Mouse (Mus musculus) embryonic facial prominence, embryonic 10.5 days (tissue): ENCODE measurements around the gene Fam198b. TPM values are rescaled to one million over a fixed set of nuclear protein-coding genes. Genes with fewer than 3 reads are reported as not detected.
"Not testable (repeated sequence)": the region's sequence is repeated elsewhere in the genome, so short reads cannot be mapped to it uniquely, and the experiment has no call there.

ENCODE experiments used
- DNase-seq: peaks from one replicate; pipeline ENCODE4 v3.0.0-alpha.2; 2017; ENCODE audit warnings: low spot score
- H3K27ac ChIP-seq: fragments of 300-500 bp; sonication (generic); replicated peaks from 2 replicates; pipeline ENCODE4 v1.5.1; 2016; ENCODE audit warnings: mild to moderate bottlenecking
- H3K27me3 ChIP-seq: fragments of 300-500 bp; sonication (generic); replicated peaks from 2 replicates; pipeline ENCODE4 v1.6.1; 2016; ENCODE audit warnings: low read depth, mild to moderate bottlenecking; ENCODE audit not compliant: poor library complexity, severe bottlenecking
- H3K36me3 ChIP-seq: fragments of 300-500 bp; sonication (generic); replicated peaks from 2 replicates; pipeline ENCODE4 v1.6.1; 2016; ENCODE audit warnings: mild to moderate bottlenecking, moderate library complexity
- H3K4me1 ChIP-seq: fragments of 300-500 bp; sonication (generic); 2 replicates; pipeline ENCODE4 v1.6.1; 2016
- H3K4me3 ChIP-seq: fragments of 300-500 bp; sonication (generic); 2 replicates; pipeline ENCODE4 v1.5.1; 2016; ENCODE audit warnings: mild to moderate bottlenecking, moderate library complexity
- H3K9me3 ChIP-seq: fragments of 300-500 bp; sonication (generic); 2 replicates; pipeline ENCODE4 v1.6.1; 2016; ENCODE audit warnings: mild to moderate bottlenecking
- WGBS: fragments of 180-500 bp; shearing (Covaris S2); methylation state at CpG from one replicate; pipeline ENCODE4 v1.1.7; 2016; 5-methylcytosine and 5-hydroxymethylcytosine counted together
- polyA plus RNA-seq: library from polyadenylated mRNA; unstranded; fragments of >200 nt; fragmentation: Nextera tagmentation; extraction: Ambion mirVana; gene quantifications from 2 replicates; pipeline ENCODE4 v1.2.1, GENCODE M21; 2016

The Fam198b gene
- polyA plus RNA-seq, 1 experiment from 2014 or later = 2.5 TPM

DNA sequence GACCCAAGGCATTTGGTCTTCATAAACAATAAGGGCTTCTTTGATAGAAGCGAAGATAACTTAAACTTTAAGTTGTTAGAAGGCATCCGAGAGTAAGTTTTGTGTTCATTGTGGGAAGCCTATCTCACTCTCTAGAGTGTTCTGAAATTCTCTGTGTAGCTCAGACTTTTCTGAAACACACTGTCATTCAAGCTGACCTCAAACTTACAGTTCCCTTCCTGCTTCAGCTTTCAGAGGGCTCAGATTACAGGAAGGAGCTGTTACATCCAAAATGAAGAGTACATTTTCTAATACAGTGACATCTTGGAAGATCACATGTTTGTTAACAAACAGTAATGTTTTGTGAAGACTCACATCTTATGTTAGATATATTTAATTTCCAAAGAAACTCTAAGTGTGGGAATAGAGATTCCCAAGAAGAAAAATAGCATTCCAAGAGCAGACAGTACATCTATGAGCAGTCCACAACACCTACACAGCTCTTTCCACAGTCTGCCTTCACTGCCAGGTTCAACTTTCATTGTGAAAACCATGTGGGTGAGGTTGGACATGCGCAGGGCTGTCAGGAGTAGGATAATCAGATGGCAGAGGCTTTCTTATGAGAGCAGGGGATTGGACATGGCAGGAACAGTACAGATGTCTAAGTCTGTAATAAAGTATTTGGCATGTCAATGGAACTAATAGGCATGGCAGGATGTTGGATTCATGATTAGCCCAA, 52.6 kb downstream of the Fam198b start:
- no peaks in the 10 kb centered on the region for H3K9me3 ChIP-seq
- H3K4me3 ChIP-seq = no peak overlapping the region
- no peak for DNase-seq
- 69% methylated on average over 3 of the region's 3 CpGs for WGBS
- H3K36me3 ChIP-seq = no peaks in the 10 kb centered on the region
- peaks cover 15% of the 10 kb centered on the region for H3K4me1 ChIP-seq
- H3K27me3 ChIP-seq = no peaks in the 10 kb centered on the region
- H3K27ac ChIP-seq = no peak overlapping the region

GRCm38 (mm10) chr3:79947736-79948135, 63.4 kb downstream of the Fam198b start:
- no peaks in the 10 kb centered on the region for H3K36me3 ChIP-seq
- H3K9me3 ChIP-seq = no peaks in the 10 kb centered on the region
- no peak overlapping the region for H3K4me3 ChIP-seq
- no peak overlapping the region for H3K27ac ChIP-seq
- DNase-seq = no peak
- H3K27me3 ChIP-seq = no peaks in the 10 kb centered on the region
- 67% methylated on average over 1 of the region's 1 CpGs for WGBS
- no peaks in the 10 kb centered on the region for H3K4me1 ChIP-seq

DNA sequence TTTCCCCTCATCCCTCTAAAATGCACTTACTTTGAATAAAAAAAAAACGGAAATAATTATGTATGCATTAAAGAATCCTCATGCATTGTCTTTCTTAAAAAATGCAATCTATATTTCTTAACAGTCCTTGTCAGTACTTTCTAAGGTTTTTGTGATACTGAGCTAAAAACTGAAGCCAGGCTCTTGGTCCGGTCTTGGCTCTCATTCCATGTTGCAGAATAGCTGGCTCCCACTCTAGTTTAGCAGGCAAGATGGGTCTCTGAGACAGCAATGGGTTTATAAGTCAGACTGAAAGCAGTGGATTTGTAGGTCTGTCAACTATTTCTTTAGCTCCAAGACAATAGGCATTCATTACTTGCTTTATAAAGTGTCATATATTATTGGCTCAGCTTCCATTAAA, 63.8 kb downstream of the Fam198b start:
- DNase-seq = no peak

DNA sequence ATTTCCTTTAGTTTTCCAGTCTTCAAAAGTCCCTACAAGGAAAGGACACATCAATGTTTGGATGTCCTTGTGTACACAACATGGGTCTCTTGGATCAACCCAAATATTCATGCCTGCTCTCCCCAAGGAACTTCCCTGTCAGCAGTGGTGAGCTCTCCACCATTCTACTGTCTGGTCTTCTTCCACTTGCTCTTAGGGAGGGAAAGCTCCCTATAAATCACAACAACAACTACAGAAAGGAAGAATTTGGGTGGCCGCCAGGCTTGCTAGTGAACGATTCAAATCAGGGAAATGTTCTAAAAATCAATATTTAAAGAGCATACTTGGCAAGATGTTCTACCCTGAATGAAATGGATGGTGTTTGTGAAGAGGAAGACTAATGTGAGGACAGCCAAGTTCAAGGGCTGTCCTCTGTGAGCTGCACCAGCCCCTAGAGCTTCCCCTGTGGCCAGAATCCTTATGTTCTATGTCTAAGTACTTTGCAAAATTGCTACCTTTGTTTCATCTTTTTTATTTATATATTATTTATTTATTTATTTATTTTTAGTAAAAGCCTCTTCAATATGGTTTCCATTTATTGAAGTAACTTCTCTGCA, 68.9 kb downstream of the Fam198b start:
- H3K27me3 ChIP-seq = no peaks in the 10 kb centered on the region
- 94% methylated on average over 2 of the region's 2 CpGs for WGBS
- H3K4me1 ChIP-seq = no peaks in the 10 kb centered on the region
- no peak for DNase-seq
- H3K27ac ChIP-seq = no peak overlapping the region
- H3K9me3 ChIP-seq = no peaks in the 10 kb centered on the region
- H3K36me3 ChIP-seq = no peaks in the 10 kb centered on the region
- no peak overlapping the region for H3K4me3 ChIP-seq

More for the DNA sequence above, 63.8 kb downstream of the Fam198b start:
- 82% methylated on average over 2 of the region's 2 CpGs for WGBS
- Histone ChIP-seq H3K9me3 (no peaks in the 10 kb centered on the region), H3K27me3 (no peaks in the 10 kb centered on the region), H3K4me3 (no peak overlapping the region), H3K36me3 (no peaks in the 10 kb centered on the region), H3K4me1 (no peaks in the 10 kb centered on the region), H3K27ac (no peak overlapping the region)

DNA sequence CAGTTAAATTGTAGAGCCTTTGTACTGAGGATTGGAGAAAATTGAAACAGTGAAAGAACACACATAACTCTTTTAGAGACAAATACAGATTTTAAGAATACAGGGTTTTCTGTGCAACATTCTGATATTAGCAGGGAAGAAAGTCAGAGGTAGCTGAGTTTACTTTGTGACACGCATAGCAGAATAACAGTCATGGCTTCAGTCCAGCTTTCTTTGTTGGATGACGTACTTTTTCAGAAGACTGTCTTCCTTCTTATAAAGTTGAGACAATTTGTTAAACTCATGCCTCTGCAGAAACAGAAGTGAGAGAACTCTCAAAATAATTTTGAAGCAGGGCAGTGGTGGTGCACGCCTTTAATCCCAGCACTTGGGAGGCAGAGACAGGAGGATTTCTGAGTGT, 70.9 kb downstream of the Fam198b start:
- Histone ChIP-seq H3K27ac (no peak overlapping the region), H3K9me3 (no peaks in the 10 kb centered on the region), H3K36me3 (no peaks in the 10 kb centered on the region), H3K4me3 (no peak overlapping the region), H3K4me1 (no peaks in the 10 kb centered on the region), H3K27me3 (no peaks in the 10 kb centered on the region)
- no peak for DNase-seq
- 92% methylated on average over 3 of the region's 3 CpGs for WGBS

- Histone ChIP-seq H3K9me3 (no peaks in the 10 kb centered on the region), H3K36me3 (no peaks in the 10 kb centered on the region), H3K27ac (no peak overlapping the region), H3K4me3 (no peak overlapping the region), H3K4me1 (no peaks in the 10 kb centered on the region), H3K27me3 (no peaks in the 10 kb centered on the region)
- DNase-seq = no peak
These were observed 72.5 kb downstream of the Fam198b start for GRCm38 (mm10) chr3:79956792-79957191.

GRCm38 (mm10) chr3:79957752-79958151, 73.4 kb downstream of the Fam198b start:
- no peak overlapping the region for H3K27ac ChIP-seq
- no peaks in the 10 kb centered on the region for H3K27me3 ChIP-seq
- H3K9me3 ChIP-seq = no peaks in the 10 kb centered on the region
- no peak overlapping the region for H3K4me3 ChIP-seq
- WGBS = 98% methylated on average over 2 of the region's 2 CpGs
- H3K4me1 ChIP-seq = no peaks in the 10 kb centered on the region
- H3K36me3 ChIP-seq = no peaks in the 10 kb centered on the region
- DNase-seq = no peak

DNA sequence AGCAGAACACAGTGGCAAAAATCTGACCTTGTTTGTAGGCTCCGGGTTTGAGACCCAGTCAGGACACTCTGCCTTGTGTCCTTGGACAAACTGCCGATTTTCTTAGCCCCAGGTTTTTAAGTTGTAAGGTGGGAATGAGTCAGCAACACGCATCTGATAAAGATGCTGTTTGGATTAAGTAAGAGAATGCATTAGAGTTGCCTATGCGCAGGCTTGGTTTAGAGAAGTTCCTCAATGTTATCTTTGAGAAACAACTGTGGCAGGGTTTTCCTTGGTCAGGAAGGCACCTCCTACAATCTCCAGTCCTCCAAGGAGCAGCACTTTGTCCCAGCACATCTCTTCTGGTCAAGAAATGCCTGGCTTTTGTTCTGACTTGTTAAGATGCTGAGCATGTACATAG, 82.4 kb downstream of the Fam198b start:
- DNase-seq = no peak
- Histone ChIP-seq H3K27ac (no peak overlapping the region), H3K36me3 (no peaks in the 10 kb centered on the region), H3K4me3 (no peak overlapping the region), H3K27me3 (no peaks in the 10 kb centered on the region), H3K9me3 (no peaks in the 10 kb centered on the region), H3K4me1 (no peaks in the 10 kb centered on the region)
- WGBS = 86% methylated on average over 4 of the region's 4 CpGs

GRCm38 (mm10) chr3:79967346-79967745, 83.0 kb downstream of the Fam198b start:
- H3K27me3 ChIP-seq = no peaks in the 10 kb centered on the region
- no peak for DNase-seq
- WGBS = 48% methylated on average over 1 of the region's 1 CpGs
- no peak overlapping the region for H3K4me3 ChIP-seq
- no peaks in the 10 kb centered on the region for H3K4me1 ChIP-seq
- H3K27ac ChIP-seq = no peak overlapping the region
- no peaks in the 10 kb centered on the region for H3K36me3 ChIP-seq
- no peaks in the 10 kb centered on the region for H3K9me3 ChIP-seq

DNA sequence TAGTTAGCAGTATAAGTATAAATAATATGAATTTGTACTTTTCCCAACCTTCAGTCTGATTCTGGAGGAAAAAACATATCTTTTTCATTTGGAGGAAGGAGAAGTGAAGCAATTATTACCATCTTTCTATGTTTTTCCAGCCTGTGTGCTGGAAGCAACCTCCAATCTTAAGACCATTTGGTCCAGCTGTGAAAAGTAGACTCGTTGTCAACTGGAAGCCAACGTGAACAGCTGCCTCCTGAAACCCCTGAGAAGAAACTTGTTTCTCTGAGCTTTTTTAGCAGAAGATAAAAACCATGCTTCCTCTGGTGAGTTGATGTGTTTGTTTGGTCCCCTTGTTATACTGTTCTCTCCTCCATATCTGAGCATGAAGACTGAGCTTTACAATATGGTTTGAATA, 84.1 kb downstream of the Fam198b start:
- 64% methylated on average over 2 of the region's 2 CpGs for WGBS
- H3K4me3 ChIP-seq = no peak overlapping the region
- no peaks in the 10 kb centered on the region for H3K36me3 ChIP-seq
- no peaks in the 10 kb centered on the region for H3K9me3 ChIP-seq
- H3K27me3 ChIP-seq = no peaks in the 10 kb centered on the region
- H3K4me1 ChIP-seq = no peaks in the 10 kb centered on the region
- DNase-seq = no peak
- no peak overlapping the region for H3K27ac ChIP-seq

GRCm38 (mm10) chr3:79969536-79969935, 85.2 kb downstream of the Fam198b start:
- not testable (repeated sequence) for H3K27me3 ChIP-seq, H3K4me1 ChIP-seq, H3K27ac ChIP-seq, DNase-seq, H3K36me3 ChIP-seq, H3K9me3 ChIP-seq, H3K4me3 ChIP-seq
- WGBS = 91% methylated on average over 3 of the region's 3 CpGs

DNA sequence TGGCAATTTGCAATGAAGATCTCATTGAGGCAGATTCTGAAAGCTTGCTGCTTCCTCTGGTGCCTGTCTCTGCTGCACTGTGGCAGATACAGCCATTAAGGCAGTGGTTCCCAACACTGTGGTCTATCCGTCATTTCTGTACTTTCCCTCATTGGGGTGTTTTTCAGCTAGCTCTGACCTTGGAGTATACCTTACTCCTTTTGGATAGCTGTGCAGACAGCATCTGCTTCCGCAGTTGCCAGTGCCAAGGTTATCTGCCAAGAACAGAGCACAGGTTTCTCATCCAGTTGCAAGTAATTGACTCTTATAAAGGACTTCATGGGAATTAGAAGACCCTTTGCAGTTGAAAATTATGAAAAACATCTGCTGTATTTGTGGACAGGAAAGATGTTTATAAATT, 85.7 kb downstream of the Fam198b start:
- Histone ChIP-seq H3K27ac (no peak overlapping the region), H3K9me3 (no peaks in the 10 kb centered on the region)
- 77% methylated on average over 2 of the region's 2 CpGs for WGBS

GRCm38 (mm10) chr3:79970498-79970897, 86.2 kb downstream of the Fam198b start:
- Histone ChIP-seq H3K27ac (no peak overlapping the region), H3K9me3 (no peaks in the 10 kb centered on the region), H3K27me3 (no peaks in the 10 kb centered on the region), H3K36me3 (no peaks in the 10 kb centered on the region), H3K4me1 (0 out of 2 replicates have a peak, but pooled peaks cover 5% of the 10 kb centered on the region), H3K4me3 (no peak overlapping the region)
- 87% methylated on average over 2 of the region's 2 CpGs for WGBS
- no peak for DNase-seq

More for the DNA sequence above, 85.7 kb downstream of the Fam198b start:
- H3K27me3 ChIP-seq = no peaks in the 10 kb centered on the region
- no peak overlapping the region for H3K4me3 ChIP-seq
- H3K4me1 ChIP-seq = 0 out of 2 replicates have a peak, but pooled peaks cover 2% of the 10 kb centered on the region
- DNase-seq = no peak
- no peaks in the 10 kb centered on the region for H3K36me3 ChIP-seq
